Mouse (Mus musculus): ENCODE measurements around the gene Deup1.

Gene Deup1

DNA sequence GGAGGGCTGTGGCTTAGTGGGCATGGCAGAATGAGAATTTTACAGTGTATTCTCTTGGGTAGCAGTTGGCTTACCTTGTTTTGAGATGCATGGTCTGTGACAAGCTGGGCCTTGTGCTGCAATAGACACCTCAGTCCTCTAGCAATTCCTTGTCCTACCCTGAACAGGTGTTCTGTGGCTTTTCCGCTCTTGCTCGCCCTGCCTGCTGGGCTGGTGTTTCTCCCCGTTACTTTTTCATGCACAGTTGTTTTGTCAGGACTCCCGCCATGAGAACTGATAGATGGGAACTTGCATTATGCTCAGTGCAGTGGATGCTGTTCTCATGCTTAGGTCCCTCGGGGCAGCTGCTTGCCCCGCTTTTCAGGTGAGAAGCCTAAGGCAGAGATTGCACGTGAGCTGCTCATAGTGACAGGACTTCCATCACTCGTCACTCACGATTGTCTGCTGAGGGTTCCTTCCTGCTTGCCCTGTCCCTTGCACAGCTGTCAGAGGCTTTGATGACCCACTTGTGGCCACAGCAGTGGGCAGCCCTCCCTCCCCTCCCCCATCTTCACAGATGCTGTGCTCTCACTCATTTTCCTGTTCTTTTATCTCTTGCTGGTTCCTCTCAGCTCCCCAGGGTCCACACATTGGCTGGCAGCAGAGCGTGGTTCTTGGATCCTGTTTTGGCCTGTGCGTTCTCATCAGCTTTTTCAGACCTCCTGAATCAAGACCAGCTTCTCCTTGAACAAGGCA is 94.2 kb downstream of the Deup1 start:
- no peak for DNase-seq (ENCODE audit: low spot score)

DNA sequence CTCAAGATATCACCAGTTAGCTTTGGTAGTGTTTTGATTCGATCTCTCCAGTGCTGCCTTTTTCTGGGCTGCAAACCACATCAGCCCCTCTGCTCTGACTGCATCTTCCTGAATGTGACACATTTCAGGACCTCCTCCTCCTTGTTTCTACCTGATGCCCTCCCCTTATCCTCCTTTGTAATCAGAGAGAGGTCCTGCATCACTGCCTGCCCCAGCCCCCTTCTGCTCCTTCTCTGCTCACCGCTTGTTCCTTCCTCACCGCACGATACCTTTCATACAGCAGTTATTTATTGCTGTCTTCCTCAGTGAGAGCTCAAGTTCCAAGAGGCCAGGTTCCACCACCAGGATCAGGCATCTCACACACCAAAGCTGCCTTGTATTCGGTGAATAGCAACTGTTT is 96.5 kb downstream of the Deup1 start:
- DNase-seq (ENCODE audit: low spot score): no peak

DNA sequence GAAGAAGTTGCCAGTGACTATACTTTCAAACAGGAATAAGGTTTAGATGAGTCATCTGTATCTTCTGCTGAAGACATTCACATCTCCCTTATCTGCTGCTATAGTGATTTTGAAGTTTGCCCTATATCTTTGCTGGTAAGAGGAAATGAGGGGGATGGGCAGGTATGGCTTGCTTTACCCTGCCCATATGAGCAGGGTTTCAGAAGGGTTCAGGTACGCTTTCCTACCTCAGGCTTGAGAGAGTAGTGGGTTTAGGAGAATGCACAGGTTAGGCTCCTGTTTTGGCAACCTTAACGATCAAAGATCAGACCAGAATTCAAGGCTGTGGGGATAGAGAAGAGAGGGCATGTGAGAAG is 97.8 kb downstream of the Deup1 start:
- DNase-seq (ENCODE audit: low spot score): no peak

DNA sequence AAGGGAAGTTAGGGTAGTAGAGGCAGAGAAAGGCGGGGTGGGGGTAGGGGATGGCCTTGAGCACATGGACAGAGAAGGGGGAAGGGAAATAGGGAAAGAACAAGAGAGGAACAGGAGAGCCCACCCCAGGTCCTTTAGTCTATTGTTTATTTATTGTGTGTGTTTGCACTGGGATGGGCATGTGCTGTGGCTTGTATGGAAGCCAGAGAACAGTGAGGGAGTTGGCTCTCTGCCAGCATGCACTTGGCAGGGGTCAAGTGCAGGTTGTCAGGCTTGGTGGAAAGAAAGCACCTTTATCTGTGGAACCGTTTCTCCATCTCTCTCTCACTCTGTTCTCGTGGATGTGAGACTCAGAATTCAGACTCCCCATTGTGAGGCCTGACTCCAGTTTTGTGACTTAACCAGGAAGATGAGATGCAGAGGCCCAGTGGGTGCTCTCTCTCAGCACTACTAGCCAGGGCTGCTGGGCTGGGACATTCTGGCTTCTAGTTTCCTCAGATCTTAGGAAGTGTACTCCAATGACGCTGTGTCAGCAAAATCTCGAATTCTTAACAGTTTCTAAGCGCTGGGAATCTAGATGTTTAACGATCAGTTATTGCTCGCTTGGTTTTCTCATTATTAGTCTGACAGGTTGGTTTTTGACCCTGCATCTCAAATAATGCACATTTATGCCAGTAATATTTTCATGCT is 98.3 kb downstream of the Deup1 start:
- no peak for DNase-seq (ENCODE audit: low spot score)

DNA sequence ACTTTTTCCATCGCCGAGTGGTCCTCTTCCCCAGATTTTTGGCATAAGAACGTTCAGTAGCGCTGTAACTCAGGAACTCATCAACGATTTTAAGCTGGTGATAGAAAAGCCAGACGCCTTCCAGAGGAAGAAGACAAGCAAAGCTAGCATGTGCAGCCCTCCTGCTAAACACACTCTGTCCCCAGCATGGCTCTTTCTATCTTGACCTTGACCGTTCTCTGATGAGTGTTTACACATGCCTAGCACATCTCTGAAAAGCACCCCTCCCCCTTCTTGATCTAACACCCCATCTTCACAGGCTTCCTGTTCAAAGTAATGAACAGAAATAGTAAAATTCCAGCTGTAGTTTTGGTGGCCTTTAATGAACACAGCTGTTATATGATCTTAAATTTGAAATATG is 99.4 kb downstream of the Deup1 start:
- DNase-seq (ENCODE audit: low spot score): no peak

DNA sequence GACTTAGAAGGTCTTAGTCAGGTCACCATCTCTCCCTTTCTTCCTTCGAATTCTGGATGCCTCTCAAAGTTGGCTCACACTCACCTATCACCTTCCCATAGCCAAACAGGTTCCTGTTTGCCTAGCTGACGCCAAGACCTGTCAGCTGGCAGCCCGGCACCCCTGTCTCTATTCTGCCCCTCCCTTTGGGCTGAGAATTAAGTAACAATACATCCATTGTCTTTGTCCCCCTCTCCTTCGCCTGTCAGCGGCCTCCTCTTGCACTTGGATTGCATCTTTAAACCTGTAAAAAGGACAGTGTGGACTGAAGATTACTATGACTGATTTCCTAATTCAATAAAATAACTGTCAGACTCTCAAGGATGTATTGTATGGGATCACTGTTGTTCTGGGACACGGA is 99.9 kb downstream of the Deup1 start:
- no peak for DNase-seq (ENCODE audit: low spot score)

DNA sequence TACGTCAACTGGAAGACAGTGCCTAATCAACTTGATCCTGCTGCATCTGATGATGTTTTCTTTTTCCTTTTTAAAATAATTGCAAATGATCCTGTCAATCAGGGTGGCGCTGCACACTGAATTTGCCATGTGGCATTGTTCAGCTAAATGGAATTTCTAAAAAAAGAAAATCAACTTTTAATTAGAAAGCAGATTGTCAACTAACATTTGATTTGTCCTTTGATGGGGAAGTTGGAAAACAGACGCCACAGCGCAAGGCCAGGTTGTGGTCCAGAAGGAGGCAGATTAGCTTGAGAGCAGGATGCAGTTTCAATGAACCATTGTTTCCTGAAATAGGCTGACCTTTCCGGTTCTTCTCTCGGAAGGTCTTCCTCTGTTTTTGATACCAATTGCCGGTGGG is 101.2 kb downstream of the Deup1 start:
- no peak for DNase-seq (ENCODE audit: low spot score)

DNA sequence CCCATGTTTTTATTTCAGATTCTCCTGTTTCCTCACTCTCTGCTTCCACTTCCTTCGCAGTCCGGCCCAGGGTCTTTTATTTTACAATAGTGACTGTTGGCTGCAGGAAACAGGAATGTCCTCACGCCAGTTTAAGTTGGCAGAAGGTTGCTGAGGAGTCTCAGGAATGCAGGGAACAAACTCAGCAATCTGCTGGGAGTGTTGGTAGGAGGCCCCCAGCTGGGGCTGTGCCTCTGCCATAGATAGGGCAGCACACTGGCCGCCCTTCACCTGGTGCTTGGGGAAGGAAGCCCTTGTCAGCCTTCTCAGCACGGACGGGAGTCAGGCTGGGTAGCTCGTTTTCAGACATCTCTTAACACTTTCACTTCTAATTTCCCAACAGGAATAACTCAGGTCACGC is 102.5 kb downstream of the Deup1 start:
- no peak for DNase-seq (ENCODE audit: low spot score)

DNA sequence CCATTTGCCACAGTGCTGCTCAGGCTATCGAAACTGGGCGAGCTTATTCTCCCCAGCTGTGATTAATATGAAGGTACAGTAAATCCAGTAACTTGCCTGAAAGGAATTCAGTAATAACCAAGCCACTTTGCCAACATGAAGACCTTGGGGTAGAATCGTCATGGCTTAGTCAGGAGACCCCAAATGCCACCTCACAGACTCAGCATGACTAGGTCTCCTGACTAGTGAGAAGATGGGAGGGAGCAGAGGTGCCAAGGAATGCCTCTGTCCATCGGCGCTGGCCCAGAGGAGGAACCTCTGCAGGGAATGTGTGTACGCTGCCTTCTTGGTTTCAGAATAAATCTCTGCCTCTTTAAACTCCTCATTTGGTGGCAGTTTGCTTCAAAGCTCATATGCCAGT is 104.1 kb downstream of the Deup1 start:
- no peak for DNase-seq (ENCODE audit: low spot score)

DNA sequence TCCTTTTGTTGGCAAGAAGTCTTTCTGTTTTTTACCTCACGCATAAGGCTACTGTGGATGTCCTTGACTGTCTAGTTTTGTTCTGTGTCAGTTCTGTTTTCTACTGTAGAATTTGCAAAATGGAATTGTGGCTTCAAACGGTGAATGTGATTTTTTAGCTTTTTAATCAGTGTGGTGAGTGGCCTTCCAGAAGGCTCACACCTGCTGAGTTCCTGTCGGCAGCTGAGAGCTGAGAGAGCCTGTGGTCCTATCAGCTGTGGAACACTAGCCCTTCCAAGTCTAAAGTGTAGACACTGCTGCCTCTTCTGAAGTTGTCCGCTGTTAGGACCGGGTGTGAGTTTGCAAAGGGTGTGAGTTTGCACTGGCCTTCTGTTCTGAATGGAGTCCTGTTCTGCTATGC is 104.8 kb downstream of the Deup1 start:
- no peak for DNase-seq (ENCODE audit: low spot score)

DNA sequence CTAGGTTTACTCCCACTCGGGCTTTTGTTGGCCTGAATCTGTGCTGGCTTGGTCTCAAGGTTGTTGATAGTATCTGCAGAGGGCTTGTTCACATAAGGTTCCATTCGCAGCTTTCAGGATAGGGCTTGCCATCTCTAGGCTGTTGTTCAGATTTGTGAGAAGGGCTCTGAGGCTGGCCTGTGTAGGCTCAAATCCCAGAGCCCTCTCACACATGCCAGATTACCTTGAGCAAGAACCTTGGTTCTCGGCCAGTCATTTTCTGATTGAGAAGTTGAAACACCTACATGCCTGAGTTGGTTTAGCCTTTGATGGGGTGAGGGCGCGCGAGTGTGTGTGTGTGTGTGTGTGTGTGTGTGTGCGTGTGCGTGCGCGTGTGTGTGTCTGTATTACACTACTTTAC is 105.4 kb downstream of the Deup1 start:
- no peak for DNase-seq (ENCODE audit: low spot score)

DNA sequence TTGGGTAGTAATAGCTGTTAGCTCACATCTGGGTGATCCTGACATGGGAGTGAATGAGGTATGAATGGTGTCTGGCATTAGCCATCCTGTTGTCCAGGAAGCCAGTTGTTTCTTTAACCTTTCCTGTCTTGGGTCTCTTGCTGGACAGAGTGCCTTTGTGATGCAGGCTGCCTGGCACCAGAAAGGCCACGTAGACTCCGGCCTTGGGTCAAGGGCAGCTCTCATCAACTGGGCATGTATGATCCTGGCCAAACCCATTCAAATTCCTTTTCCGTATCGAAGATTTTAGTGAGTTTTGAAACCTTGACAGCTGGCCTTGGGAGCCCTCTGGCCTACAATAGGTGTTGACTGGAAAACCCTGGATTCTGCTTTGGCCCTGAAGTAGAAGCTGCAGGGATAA is 109.8 kb downstream of the Deup1 start:
- no peak for DNase-seq (ENCODE audit: low spot score)

DNA sequence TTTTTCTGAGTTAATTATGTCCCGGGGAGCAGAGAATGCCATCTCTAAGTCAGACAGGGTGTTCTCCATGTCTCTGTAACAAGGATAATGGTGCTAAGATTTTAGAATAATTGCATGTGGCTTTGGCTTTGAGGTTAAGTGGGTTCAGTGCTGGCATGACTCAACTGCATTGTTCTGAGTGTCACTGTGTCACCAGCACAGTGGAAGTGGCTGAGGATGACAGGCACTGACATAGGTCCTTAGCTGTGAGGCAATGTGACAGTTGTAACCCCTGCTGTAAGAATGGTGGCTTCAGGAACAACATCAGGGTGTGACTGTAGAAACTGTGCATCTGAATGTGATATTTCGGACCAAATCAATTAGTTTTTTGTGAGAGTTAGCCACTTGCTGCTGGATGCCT is 111.7 kb downstream of the Deup1 start:
- no peak for DNase-seq (ENCODE audit: low spot score)

DNA sequence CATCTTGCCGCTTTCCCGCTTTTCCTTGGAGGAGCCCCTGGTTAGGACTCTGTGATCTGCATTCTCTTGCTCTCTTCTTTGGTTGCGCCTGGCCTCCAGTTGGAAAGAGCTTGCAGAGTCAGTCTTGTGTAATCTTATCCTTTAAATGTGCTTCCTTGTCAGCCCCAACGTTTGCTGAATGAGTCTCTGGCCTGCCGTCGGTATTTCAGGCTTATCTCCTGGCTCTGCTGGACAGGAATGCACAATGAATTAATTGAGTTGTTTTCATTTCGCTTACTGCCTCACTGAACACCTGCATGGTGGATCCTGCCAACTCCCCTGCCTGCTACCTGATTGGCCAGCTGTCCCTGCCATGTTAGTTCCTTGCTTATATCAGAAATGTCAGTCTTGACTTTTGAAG is 114.8 kb downstream of the Deup1 start:
- no peak for DNase-seq (ENCODE audit: low spot score)

DNA sequence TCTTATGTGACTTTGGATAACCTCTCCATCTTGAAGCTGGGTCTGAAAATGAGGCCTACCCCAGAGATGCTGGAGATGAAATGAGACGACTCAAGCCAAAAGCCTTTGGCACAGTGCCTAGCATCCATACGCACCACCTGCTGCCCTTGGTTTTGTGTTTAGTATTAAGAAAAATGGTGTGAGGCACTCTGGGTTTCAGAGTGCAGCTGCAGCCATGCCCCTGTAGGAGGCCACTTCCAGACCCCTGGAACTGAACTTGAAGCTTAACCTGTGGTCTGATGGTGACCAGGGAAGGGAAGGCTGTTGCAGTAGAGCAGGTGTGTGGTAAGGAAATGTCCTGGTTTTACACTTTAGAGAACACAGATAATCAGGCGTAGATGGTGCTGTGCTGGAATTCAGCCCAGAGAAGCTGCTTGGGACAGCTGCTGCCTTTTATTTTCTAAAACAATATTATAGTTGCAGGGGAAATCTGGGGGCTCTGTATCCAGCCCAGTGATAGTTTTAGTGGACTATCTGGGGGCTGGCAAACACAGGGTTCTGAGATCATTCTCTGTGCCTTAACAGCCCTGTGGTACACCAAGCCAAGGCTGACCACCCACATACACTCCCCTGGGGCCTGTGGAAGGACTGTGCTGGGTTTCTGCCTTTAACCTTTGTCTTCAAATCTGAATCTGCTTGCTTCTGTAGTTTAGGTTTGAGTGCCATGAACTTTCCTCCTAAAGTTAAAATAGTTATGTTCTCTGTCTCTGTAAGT is 117.0 kb downstream of the Deup1 start:
- DNase-seq (ENCODE audit: low spot score): no peak

Measured in MN1 (cell line).